8 mouse cellular contexts compared by ENCODE assay signal in the genomic region with DNA sequence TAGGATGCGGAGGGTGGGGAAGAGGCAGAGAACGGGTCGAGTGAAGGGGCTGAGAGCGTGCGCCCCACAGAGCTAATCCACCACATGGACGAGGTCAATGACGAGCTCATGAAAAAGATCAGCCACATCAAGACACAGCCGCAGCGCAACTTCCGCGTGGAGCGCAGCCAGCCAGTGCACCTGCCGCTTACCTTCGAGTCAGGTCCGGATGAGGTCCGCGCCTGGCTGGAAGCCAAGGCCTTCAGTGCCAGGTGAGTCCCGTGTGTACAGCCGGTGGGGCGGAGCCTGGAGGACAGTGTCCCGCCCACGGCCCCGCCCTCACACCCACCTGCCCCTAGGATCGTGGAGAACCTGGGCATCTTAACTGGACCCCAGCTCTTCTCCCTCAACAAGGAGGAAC. TPM values are rescaled to one million over a fixed set of nuclear protein-coding genes. Genes with fewer than 3 reads are reported as not detected.
DNase-seq lines count a peak whose midpoint lies in the region; ATAC-seq and TF ChIP-seq lines count a peak whose summit lies in the region.

No protein-coding gene starts in this region.

- 0 out of 2 replicates have a peak overlapping the region, but pooled peaks have one; percentile 35 for H3K9ac ChIP-seq in hindbrain, embryonic 16.5 days (ENCODE audit: low read depth, low read length)
- no peak overlapping the region for H3K9ac ChIP-seq in hindbrain, embryonic 12.5 days
- no peak overlapping the region for H3K9ac ChIP-seq in kidney, embryonic 14.5 days (ENCODE audit: low read depth, low read length)
- no peak overlapping the region for H3K9ac ChIP-seq in midbrain, postnatal 0 days (replicated peaks; ENCODE audit: low read length, poor library complexity, severe bottlenecking)

- DNase-seq in cerebellum, adult 18-20 months = peak; percentile 70 to 77
- peak; percentile 22 for DNase-seq in midbrain, postnatal 0 days (ENCODE audit: low spot score)
- DNase-seq in layer of hippocampus, postnatal 36 days = no peak
- DNase-seq in layer of hippocampus, postnatal 10 days (ENCODE audit: low spot score in 2 of 2) = no peak
- no peak for DNase-seq in layer of hippocampus, adult 11-12 months (ENCODE audit: low spot score)

- no peak overlapping the region; the same call in 1 of the 2 replicates for H3K4me3 ChIP-seq in hindbrain, embryonic 16.5 days (ENCODE audit: low read length)
- H3K4me3 ChIP-seq in hindbrain, embryonic 12.5 days = no peak overlapping the region
- H3K4me3 ChIP-seq in kidney, embryonic 14.5 days (ENCODE audit: low read length) = no peak overlapping the region
- H3K4me3 ChIP-seq in midbrain, postnatal 0 days (ENCODE audit: low read depth, low read length) = no peak overlapping the region

- ATAC-seq in hindbrain, embryonic 16.5 days = no peak
- no peak for ATAC-seq in hindbrain, embryonic 12.5 days (ENCODE audit: low FRiP score)
- ATAC-seq in kidney, embryonic 14.5 days (ENCODE audit: low FRiP score, low TSS enrichment) = peak; percentile 40; the same call in 1 of the 2 replicates
- no peak for ATAC-seq in midbrain, postnatal 0 days (ENCODE audit: low FRiP score)

- WGBS in hindbrain, embryonic 16.5 days = 18% methylated on average over 24 of the region's 24 CpGs
- 17% methylated on average over 24 of the region's 24 CpGs for WGBS in hindbrain, embryonic 12.5 days
- 9% methylated on average over 24 of the region's 24 CpGs for WGBS in kidney, embryonic 14.5 days
- 20% methylated on average over 24 of the region's 24 CpGs for WGBS in midbrain, postnatal 0 days

- H3K9me3 ChIP-seq in hindbrain, embryonic 16.5 days (ENCODE audit: control insufficient read depth, low read length) = no peaks in the 10 kb centered on the region
- H3K9me3 ChIP-seq in hindbrain, embryonic 12.5 days (replicated peaks) = no peaks in the 10 kb centered on the region
- H3K9me3 ChIP-seq in kidney, embryonic 14.5 days (ENCODE audit: control insufficient read depth, low read length) = no peaks in the 10 kb centered on the region
- H3K9me3 ChIP-seq in midbrain, postnatal 0 days (ENCODE audit: low read length) = no peaks in the 10 kb centered on the region

- peak overlapping the region; percentile 38 for H3K4me2 ChIP-seq in hindbrain, embryonic 16.5 days (ENCODE audit: low read length)
- no peak overlapping the region for H3K4me2 ChIP-seq in hindbrain, embryonic 12.5 days (replicated peaks)
- H3K4me2 ChIP-seq in kidney, embryonic 14.5 days (replicated peaks; ENCODE audit: low read depth, low read length) = peak overlapping the region; percentile 5; the same call in 1 of the 2 replicates
- 0 out of 2 replicates have a peak overlapping the region, but pooled peaks have one; percentile 12 for H3K4me2 ChIP-seq in midbrain, postnatal 0 days (ENCODE audit: low read depth, low read length, poor library complexity, severe bottlenecking)

- no peaks in the 10 kb centered on the region; the same call in 1 of the 2 replicates for H3K4me1 ChIP-seq in hindbrain, embryonic 16.5 days (ENCODE audit: control insufficient read depth, insufficient read depth, low read depth, low read length)
- H3K4me1 ChIP-seq in hindbrain, embryonic 12.5 days = no peaks in the 10 kb centered on the region
- no peaks in the 10 kb centered on the region for H3K4me1 ChIP-seq in kidney, embryonic 14.5 days (ENCODE audit: control insufficient read depth, insufficient read depth, low read length)
- H3K4me1 ChIP-seq in midbrain, postnatal 0 days (ENCODE audit: insufficient read depth, low read length) = no peaks in the 10 kb centered on the region

- TF ChIP-seq CTCF in midbrain, postnatal 0 days (IDR thresholded peaks at IDR 0.05) = no peak

- no peaks in the 10 kb centered on the region; the same call in none of the 2 replicates for H3K27me3 ChIP-seq in hindbrain, embryonic 16.5 days (replicated peaks; ENCODE audit: control insufficient read depth, insufficient read depth, low read length)
- peaks cover 27% of the 10 kb centered on the region for H3K27me3 ChIP-seq in hindbrain, embryonic 12.5 days
- H3K27me3 ChIP-seq in kidney, embryonic 14.5 days (ENCODE audit: control insufficient read depth, insufficient read depth, low read length) = peaks cover 8% of the 10 kb centered on the region
- H3K27me3 ChIP-seq in midbrain, postnatal 0 days (ENCODE audit: insufficient read depth, low read length) = peaks cover 8% of the 10 kb centered on the region; the same call in 1 of the 2 replicates

- H3K27ac ChIP-seq in hindbrain, embryonic 16.5 days (ENCODE audit: low read depth, low read length) = no peak overlapping the region
- no peak overlapping the region for H3K27ac ChIP-seq in hindbrain, embryonic 12.5 days
- no peak overlapping the region for H3K27ac ChIP-seq in kidney, embryonic 14.5 days (ENCODE audit: low read depth, low read length)
- H3K27ac ChIP-seq in midbrain, postnatal 0 days (ENCODE audit: low read depth, low read length) = no peak overlapping the region

- no peaks in the 10 kb centered on the region for H3K36me3 ChIP-seq in hindbrain, embryonic 16.5 days (ENCODE audit: control insufficient read depth, insufficient read depth, low read length)
- no peaks in the 10 kb centered on the region for H3K36me3 ChIP-seq in hindbrain, embryonic 12.5 days
- H3K36me3 ChIP-seq in kidney, embryonic 14.5 days (ENCODE audit: control insufficient read depth, insufficient read depth, low read length) = no peaks in the 10 kb centered on the region
- no peaks in the 10 kb centered on the region for H3K36me3 ChIP-seq in midbrain, postnatal 0 days (ENCODE audit: insufficient read depth, low read length)

RNA-seq across cellular contexts. Expression of a gene that starts 22.8 kb away (rescaled TPM):
- 2.5 and 3.1 TPM in 2 replicates for polyA plus RNA-seq in hindbrain, embryonic 16.5 days (2015; fragmentation: Nextera tagmentation; extraction: Ambion mirVana)
- polyA plus RNA-seq in hindbrain, embryonic 12.5 days (2016; fragmentation: Nextera tagmentation; extraction: Ambion mirVana) = 2.6 and 2.7 TPM in 2 replicates
- 9.6 and 18.0 TPM in 2 replicates for polyA plus RNA-seq in kidney, embryonic 14.5 days (2014; fragmentation: Nextera tagmentation; extraction: Ambion mirVana)
- total RNA-seq in midbrain, postnatal 0 days (2014; rRNA removed) = 2.4 and 3.1 TPM in 2 replicates
- polyA plus RNA-seq in midbrain, postnatal 0 days (2015; fragmentation: Nextera tagmentation; extraction: Ambion mirVana) = 0.48 and 0.74 TPM in 2 replicates
- 1 to 10 TPM; 4.6 to 5.8 TPM for total RNA-seq in layer of hippocampus, postnatal 36 days (2021)
- 1 to 10 TPM; 2.3 to 2.4 TPM for total RNA-seq in layer of hippocampus, postnatal 10 days (2021)

RNA-seq across cellular contexts. Expression of a gene that starts 30.5 kb away (rescaled TPM):
- 276 and 284 TPM in 2 replicates for polyA plus RNA-seq in hindbrain, embryonic 16.5 days (2015; fragmentation: Nextera tagmentation; extraction: Ambion mirVana)
- 352 and 355 TPM in 2 replicates for polyA plus RNA-seq in hindbrain, embryonic 12.5 days (2016; fragmentation: Nextera tagmentation; extraction: Ambion mirVana)
- polyA plus RNA-seq in kidney, embryonic 14.5 days (2014; fragmentation: Nextera tagmentation; extraction: Ambion mirVana) = 321 and 322 TPM in 2 replicates
- 166 and 175 TPM in 2 replicates for total RNA-seq in midbrain, postnatal 0 days (2014; rRNA removed)
- 245 and 255 TPM in 2 replicates for polyA plus RNA-seq in midbrain, postnatal 0 days (2015; fragmentation: Nextera tagmentation; extraction: Ambion mirVana)
- 100 to 1,000 TPM; 119 to 121 TPM for total RNA-seq in layer of hippocampus, postnatal 36 days (2021)
- 100 to 1,000 TPM; 115 to 126 TPM for total RNA-seq in layer of hippocampus, postnatal 10 days (2021)

RNA-seq across cellular contexts. Expression of a gene that starts 34.0 kb away (rescaled TPM):
- 48.2 and 52.2 TPM in 2 replicates for polyA plus RNA-seq in hindbrain, embryonic 16.5 days (2015; fragmentation: Nextera tagmentation; extraction: Ambion mirVana)
- polyA plus RNA-seq in hindbrain, embryonic 12.5 days (2016; fragmentation: Nextera tagmentation; extraction: Ambion mirVana) = 60.5 and 66.9 TPM in 2 replicates
- polyA plus RNA-seq in kidney, embryonic 14.5 days (2014; fragmentation: Nextera tagmentation; extraction: Ambion mirVana) = 36.7 and 46.8 TPM in 2 replicates
- total RNA-seq in midbrain, postnatal 0 days (2014; rRNA removed) = 25.8 and 29.1 TPM in 2 replicates
- 31.5 and 34.5 TPM in 2 replicates for polyA plus RNA-seq in midbrain, postnatal 0 days (2015; fragmentation: Nextera tagmentation; extraction: Ambion mirVana)
- 10 to 100 TPM; 32.4 to 34.3 TPM for total RNA-seq in layer of hippocampus, postnatal 36 days (2021)
- total RNA-seq in layer of hippocampus, postnatal 10 days (2021) = 10 to 100 TPM; 25.7 to 29.8 TPM

RNA-seq across cellular contexts. Expression of a gene that starts 34.0 kb away (rescaled TPM):
- polyA plus RNA-seq in hindbrain, embryonic 16.5 days (2015; fragmentation: Nextera tagmentation; extraction: Ambion mirVana) = 202 and 206 TPM in 2 replicates
- 96.5 and 96.6 TPM in 2 replicates for polyA plus RNA-seq in hindbrain, embryonic 12.5 days (2016; fragmentation: Nextera tagmentation; extraction: Ambion mirVana)
- 64.0 and 79.7 TPM in 2 replicates for polyA plus RNA-seq in kidney, embryonic 14.5 days (2014; fragmentation: Nextera tagmentation; extraction: Ambion mirVana)
- total RNA-seq in midbrain, postnatal 0 days (2014; rRNA removed) = 246 and 289 TPM in 2 replicates
- polyA plus RNA-seq in midbrain, postnatal 0 days (2015; fragmentation: Nextera tagmentation; extraction: Ambion mirVana) = 291 and 306 TPM in 2 replicates
- total RNA-seq in layer of hippocampus, postnatal 36 days (2021) = 10 to 100 TPM; 79.4 to 82.5 TPM
- 100 to 1,000 TPM; 220 to 227 TPM for total RNA-seq in layer of hippocampus, postnatal 10 days (2021)

RNA-seq across cellular contexts. Expression of a gene that starts 52.4 kb away (rescaled TPM):
- polyA plus RNA-seq in hindbrain, embryonic 16.5 days (2015; fragmentation: Nextera tagmentation; extraction: Ambion mirVana) = 51.8 and 55.2 TPM in 2 replicates
- polyA plus RNA-seq in hindbrain, embryonic 12.5 days (2016; fragmentation: Nextera tagmentation; extraction: Ambion mirVana) = 52.2 and 54.1 TPM in 2 replicates
- 50.7 and 54.5 TPM in 2 replicates for polyA plus RNA-seq in kidney, embryonic 14.5 days (2014; fragmentation: Nextera tagmentation; extraction: Ambion mirVana)
- total RNA-seq in midbrain, postnatal 0 days (2014; rRNA removed) = 72.0 and 72.9 TPM in 2 replicates
- 47.7 and 48.9 TPM in 2 replicates for polyA plus RNA-seq in midbrain, postnatal 0 days (2015; fragmentation: Nextera tagmentation; extraction: Ambion mirVana)
- total RNA-seq in layer of hippocampus, postnatal 36 days (2021) = 10 to 100 TPM; 42.2 to 48.4 TPM
- total RNA-seq in layer of hippocampus, postnatal 10 days (2021) = 10 to 100 TPM; 34.4 to 39.3 TPM

Comparison
In these comparisons a context has a peak if more than half of its experiments do, and no peak if none do; other contexts are left out.
1. DNase-seq: peak in cerebellum, adult 18-20 months (2 of 2) and midbrain, postnatal 0 days (single experiment); none in layer of hippocampus, postnatal 36 days (0 of 2), layer of hippocampus, postnatal 10 days (0 of 2) and layer of hippocampus, adult 11-12 months (single experiment).